Mouse (Mus musculus) T-helper 2 cell (primary cell): Measurements from ENCODE around the gene Lactb.
"Not testable (repeated sequence)": the region's sequence is repeated elsewhere in the genome, so short reads cannot be mapped to it uniquely, and the experiment has no call there.

Experiments used
- in situ Hi-C: fragments of 300-600 bp; cut with MboI, MseI; formaldehyde crosslinking; loops from one replicate; pipeline ENCODE4 v1.15.1; 2025; ENCODE audit warnings: high pct_unique_total_duplicates

Lactb gene

DNA sequence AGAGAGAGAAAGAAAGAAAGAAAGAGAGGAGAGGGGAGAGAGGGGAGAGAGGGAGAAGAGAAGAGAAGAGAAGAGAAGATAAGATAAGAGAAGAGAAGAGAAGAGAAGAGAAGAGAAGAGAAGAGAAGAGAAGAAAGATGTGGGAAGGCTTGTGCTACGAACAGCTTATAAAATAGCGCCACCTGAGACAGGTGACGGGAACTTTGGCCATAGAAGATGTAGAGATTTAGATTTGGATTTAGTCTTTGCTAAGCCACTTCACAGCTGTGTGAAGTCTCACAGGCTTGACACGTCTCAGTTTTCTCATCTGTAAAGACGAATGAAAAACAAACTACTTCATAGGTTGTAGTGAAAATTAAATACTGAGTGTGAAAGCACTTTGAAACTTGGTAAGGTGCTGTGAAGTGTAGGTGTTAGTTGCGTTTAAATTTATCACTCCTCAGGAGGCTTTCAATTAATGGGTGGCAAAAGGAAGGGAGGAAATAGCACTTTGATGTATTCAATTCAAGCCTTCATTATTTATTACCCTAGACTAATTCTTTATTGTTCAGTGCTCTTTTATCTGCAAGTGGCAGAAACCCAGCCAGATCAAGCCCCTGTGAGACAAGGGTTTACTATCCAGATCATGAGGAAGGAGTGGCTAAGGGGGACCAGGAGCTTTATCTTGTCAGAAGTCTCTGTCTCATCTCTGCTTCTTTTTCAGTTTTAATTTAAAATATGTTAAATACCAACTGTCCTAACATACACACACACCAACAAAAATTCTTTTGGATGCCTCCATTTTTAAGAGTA is 54.6 kb downstream of the Lactb start:
- in situ Hi-C loops, result no loop called here

DNA sequence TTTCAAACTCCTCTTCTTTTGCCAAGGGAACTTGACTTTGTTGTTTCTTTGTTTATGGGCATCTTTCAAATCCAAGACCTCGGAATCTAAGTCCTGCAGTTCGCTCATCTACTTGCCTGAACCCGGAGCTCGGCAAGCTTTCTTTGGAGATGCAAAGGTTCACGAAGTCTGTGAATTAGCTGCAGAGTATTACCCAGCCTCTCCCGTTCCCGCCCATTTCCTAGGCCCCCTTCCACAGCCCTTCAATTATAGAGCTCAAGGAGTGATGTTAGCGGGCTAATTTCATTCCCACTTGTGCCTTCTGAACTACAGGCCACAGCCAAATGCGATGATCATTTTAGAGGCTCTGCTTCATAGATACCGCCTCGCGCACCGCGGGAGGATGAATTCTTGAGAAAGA is 55.3 kb downstream of the Lactb start:
- in situ Hi-C loops, result no loop called here

DNA sequence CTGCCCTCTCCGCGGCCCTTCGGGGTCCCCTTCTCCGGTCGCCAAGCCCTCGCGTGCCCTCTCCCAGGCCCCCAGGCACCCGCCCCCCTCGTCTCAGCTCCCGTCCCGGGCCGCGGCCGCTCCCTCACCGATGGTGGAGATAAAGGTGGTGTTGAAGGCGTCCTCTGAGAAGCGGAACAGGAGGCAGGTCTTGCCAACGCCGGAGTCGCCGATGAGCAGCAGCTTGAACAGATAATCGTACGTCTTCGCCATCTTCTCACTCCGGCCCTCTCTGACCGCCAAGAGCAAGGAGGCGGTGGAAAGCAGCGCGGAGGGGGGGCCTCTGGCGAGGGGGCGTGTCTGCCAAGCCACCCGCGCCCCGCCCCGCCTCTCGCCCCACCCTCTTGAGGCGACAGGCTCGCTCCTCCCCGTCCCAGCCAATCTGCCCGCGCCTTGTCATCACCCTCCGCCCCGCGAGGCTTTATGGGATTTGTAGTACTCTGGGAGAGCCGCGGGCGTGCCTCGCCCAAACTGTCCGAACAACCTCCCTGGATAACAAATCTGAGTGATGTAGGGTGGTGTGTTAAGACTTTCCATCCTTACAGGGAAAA is 55.8 kb downstream of the Lactb start, which contains the start of gene Rab8b:
Gene Rab8b (minus strand): TSS at position 306 of the 590 bp plus-strand sequence.
- in situ Hi-C loops, result no loop called here

DNA sequence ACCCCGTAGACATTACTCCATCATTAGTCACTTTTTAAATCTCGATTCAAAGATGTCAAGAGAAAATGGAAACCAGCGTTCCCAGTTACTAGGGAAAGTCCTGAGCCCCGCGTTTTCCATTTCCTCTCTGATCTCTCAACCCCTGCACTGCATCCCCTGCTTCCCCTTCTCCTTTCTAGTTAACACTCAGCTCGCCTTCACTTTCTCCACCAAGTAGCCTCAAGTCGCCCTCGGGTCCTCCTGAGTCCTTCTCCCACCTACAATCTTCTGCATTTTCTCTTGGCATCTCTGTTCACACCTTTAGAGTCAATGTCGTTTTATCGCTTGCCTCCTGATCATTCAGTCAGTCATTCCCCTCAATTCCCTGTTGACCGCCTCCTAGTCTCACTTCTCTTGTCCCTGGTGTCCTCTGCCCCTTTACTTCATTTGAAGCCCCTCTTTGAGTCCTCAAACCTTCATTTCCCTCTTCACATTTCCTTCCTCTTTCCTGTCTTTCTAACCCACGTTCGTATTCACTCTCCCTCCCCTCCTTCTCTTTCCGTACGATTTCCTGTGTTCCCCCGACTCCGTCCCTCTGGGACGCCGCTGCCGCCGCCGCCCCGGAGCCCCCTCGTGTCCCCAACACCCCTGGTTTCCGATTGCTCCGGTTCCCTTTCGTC is 56.5 kb downstream of the Lactb start:
- in situ Hi-C loops, result no loop called here

DNA sequence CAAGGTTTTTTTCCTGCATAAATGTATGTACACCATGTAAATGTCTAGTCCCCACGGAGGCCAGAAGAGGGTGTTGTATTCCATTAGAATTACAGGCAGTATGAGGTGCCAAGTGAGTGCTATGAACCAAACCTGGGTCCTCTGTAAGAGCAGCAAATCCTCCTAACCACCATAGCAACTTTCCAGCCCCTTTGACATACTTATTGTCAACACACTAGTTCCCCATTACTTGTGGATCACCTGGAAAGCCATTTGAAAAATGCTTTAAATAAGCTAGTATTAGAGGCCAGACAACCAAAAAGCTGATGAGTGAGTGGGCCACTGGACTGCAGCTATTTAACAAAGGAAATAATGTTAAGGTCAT is 57.4 kb downstream of the Lactb start:
- in situ Hi-C loops, result no loop called here

DNA sequence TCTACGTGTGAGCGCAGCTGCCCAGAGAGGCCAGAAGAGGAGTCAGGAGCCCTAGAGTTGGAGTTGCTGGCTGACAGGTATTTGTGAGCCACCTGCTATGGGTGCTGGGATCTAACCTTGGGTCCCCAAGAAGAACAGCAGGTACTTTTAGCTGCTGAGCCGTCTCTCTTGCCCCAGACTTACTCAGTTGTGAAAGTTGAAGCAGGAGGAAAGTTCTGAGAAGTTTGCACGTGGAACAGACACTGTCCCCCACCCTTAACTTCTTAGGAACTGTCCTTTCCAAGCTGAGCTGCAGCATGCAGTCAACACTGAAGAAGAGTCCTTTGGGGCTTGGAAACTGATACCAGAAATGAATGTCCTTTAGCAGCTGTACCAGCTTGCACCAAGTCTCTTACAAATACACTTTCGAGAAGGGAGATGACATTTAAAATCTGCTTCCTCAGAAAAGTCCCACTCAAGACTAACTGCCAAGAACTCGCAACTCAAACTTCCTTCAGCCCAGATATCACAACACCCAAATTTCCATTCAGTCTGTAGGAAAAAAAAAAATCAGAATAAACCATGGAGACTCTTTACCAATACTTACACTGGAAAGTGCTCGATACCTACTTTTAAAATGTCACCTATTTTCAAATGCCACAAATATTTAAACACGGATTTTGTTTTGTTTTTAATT is 57.9 kb downstream of the Lactb start:
- in situ Hi-C loops, result no loop called here

DNA sequence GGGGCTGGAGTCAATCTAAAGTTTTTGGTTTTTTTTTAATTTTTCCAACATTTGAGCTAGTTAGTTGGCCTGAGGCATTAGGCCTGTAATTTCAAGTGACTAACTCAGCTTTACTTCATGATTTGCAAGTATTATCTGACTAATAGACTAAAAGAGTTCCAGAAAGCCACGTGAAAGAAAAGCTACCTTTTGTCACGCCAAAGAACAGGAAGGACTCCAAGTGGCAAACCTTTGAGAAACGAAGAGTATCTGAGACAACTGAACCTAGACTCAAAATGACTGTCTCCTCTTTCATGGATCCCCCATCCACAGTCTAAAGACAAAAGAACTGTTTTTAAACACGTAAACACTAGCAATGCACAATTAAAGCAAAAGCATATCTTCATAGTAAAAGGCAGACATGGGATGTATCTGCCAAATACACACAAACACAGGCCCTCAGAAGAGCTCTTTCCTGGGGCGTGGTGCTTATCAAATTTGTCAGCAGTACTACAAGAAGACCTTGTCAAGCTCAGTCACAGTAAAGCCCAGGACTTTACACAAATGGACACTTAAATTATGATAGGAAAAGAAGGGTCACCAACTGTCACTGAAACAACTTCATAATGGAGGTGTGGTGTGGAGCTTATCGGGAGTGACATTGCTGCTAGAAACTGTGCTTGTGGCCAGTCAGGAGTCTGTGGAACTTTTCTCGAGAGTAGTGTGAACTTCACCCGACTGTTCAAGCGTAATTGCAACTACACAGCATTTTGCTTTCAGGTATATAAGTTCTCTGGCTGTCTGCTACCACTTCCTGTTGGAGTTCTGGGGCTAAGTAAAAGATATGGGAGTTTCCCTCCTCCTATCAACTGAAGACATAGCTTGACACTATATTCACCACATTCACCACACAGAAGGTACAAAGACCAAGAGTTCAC is 59.2 kb downstream of the Lactb start:
- in situ Hi-C loops, result no loop called here

DNA sequence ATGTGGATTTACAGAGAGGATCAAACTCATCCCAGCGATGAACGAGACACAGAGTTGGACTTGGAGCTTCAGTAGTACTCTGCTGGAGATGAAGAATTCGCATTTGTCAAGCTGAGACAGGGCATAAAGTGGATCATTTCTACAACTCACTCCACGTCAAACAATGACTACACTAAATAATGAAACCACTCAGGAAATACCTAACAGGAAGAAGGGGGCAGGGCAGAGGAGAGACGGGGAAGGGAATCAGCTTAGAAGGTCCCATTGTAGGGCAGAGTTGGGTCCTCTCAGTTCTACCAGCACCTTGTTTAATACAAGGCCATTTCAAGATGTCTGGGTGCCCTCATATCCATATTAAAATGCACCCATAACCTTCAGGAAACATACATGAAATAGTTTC is 59.9 kb downstream of the Lactb start:
- in situ Hi-C loops, result no loop called here

DNA sequence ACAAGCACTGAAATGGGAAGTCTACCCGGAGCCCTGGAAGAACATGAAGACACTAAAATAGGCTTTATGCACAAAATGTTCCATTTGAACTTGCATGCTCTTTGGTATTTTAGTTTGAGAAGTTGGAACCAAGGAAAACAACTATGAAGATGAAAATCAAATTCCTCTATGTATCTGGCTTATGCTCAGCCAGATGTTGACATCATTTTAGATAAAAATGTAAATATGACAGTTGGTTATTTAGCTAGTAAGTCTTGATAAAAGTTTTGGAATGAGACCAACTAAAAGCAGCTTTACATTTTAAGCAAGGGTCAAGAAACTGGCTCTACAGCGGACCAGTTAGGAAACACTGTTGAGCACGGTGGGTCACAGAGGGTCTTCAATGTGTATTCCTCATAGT is 60.7 kb downstream of the Lactb start:
- in situ Hi-C loops, result no loop called here

DNA sequence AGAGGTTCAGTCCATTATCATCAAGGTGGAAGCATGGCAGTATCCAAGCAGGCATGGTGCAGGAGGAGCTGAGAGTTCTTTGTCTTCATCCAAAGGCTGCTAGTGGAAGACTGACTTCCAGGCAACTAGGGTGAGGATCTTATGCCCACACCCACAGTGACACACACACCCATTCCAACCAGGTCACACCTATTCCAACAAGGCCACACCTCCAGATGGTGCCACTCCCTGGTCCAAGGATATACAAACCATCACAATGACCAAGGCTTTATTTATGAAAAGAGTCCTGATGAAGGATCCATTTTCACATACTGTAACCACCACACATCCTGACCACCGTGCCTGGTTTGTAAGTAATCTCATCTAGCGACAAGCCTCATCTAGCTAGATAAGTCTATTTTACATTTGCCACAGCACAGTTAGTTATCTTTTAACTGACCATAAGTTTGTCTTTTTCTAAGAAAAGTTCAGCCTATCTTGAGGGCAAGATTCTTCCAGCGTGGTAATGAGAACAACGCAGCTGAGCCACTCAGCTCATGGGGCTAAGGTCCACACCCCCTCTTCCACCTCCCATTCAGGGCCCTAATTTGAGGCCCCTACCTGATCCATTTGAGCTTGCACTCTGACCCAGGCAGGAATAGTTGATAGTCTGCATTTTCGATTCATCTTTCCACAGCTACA is 61.9 kb downstream of the Lactb start:
- in situ Hi-C loops, result not testable (repeated sequence)

DNA sequence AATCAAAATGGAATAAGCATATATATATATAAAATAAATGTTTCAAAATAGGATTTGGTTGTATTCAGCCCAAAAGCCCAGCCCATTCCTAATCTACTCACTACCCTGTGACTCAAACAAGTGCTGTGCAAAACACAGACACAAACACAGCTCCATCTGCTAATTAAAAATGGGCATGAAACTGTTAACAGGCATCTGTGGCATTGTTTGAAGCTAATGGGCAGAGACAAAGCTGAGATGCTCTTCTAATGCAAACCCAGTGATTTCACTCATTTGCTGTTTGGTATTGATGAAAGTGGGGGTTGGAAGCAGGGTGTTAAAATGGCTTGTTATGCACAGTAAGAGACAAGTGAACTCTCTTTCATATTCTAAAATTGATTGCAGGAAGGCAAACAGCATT is 63.0 kb downstream of the Lactb start:
- in situ Hi-C loops, result no loop called here

DNA sequence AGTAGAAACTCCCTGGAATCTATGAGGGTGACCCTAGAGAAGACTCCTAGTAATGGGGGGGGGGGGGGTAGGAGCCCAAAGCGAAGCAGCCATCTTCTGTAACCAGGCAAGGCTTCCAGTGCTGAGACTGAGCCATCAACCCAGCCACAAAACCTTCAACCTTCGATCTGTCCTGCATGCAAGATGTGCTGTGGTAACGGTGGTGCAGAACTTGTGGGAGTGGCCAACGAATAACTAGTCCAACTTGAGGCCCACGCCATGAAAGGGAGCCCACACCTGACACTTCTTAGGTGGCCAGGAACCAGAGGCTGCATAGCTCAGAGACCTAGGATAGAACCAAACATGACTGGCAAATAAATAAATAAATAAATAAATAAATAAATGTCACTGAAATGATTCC is 64.6 kb downstream of the Lactb start:
- in situ Hi-C loops, result no loop called here

DNA sequence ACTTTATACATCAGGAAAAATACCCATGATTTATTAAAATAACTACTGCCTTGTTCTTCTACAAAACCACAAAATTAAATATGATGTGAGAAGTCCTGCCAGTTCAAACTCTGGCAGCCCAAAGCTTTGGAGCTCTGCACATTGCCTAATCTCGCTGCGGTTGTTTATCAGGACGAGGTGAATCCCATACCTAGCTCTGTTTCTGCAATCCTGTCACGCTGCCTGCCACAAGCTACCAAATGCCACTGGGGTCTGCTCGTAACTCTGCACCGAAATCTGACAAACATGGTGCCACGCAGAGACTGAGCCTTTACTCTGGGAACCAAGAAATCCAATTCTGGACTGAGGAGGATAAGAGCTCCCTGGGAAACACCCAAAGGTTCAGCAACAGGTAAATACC is 65.4 kb downstream of the Lactb start:
- in situ Hi-C loops, result no loop called here

DNA sequence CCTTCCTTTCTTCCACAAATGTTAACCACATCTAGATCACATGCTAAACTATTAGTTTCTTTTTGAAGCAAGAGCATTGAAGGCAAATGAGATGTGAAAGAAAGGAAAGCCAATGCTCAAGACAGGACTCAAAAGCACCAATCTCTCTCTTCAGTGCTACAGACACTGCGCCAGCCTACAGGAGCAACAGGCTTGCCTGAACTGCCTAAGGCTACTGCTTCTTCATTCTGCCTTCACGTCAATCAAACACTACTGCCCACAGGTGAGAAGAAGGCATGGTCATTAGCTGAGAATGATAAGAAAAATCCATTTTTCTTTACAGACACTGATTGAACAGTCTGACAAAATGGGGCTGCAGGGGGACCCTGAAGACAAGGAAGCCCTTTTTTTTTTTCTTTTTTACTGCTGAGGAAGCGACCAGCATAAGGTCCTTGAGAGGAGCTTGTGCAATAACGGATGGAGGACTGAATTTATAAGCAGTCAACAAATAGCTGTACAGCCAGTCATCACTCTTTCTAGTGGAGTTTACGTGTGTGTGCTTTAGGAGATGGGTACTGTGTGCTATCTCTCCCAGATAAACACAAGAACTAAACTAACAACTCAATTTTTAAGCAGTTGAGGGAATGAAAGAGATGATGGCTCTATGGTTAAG is 67.4 kb downstream of the Lactb start:
- in situ Hi-C loops, result no loop called here

DNA sequence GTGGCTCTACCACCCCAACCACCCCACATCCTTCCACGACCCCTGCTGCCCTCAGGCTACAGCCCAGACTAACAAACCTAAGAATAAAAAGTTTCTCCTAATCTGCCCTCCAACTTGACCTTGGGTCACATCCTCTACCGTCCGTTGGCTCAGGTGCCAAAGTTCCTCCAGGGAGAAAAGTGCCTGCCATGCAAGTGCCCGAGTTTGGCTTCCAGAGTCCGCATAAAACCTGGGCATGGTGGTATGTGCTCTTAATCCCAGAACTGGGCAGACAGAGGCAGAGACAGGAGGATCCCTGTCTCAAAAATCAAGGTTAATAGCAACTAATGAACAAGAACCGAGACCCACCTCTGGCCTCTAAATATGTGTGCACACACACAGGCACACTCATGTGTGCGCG is 68.2 kb downstream of the Lactb start:
- in situ Hi-C loops, result no loop called here

DNA sequence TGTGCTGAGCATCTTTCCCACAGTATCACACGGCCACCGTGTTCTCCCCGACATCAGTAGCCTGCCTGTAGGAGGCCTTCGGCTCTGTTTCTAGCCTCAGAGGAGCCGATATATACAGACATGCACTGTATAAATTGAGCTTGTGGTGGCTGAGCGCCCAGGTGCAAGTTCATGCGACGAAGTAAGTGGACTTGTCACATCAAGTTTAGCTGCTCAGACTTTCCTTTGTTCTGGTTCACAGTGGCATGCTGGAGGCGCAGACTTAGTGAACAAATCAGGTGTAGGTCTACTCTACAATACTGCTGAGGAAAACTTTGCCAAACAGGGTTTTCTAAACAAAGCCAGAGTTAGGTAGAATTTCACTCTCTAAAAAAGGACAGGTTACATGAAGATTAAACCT is 69.3 kb downstream of the Lactb start:
- in situ Hi-C loops, result no loop called here
